Mouse (Mus musculus): ENCODE results near the gene Tmem135. TPM values are rescaled to one million over a fixed set of nuclear protein-coding genes. Genes with fewer than 3 reads are reported as not detected.

The Tmem135 gene
- polyA plus RNA-seq, 1 experiment from 2014 or later: 27.5 TPM

GRCm38 (mm10) chr7:89371623-89372295, 32.3 kb downstream of the Tmem135 start:
- Histone ChIP-seq H3K4me1 (replicated peaks; ENCODE audit: control insufficient read depth, insufficient read depth, low read length) (no peaks in the 10 kb centered on the region), H3K4me2 (ENCODE audit: low read length) (no peak overlapping the region), H3K36me3 (ENCODE audit: control insufficient read depth, insufficient read depth) (no peaks in the 10 kb centered on the region), H3K9me3 (ENCODE audit: control insufficient read depth, low read length) (no peaks in the 10 kb centered on the region), H3K27me3 (replicated peaks; ENCODE audit: control insufficient read depth, insufficient read depth, low read length) (no peaks in the 10 kb centered on the region), H3K9ac (replicated peaks; ENCODE audit: low read depth, low read length) (no peak overlapping the region), H3K4me3 (replicated peaks; ENCODE audit: low read length) (no peak overlapping the region), H3K27ac (ENCODE audit: low read length) (no peak overlapping the region)
- 83% methylated on average over 6 of the region's 6 CpGs for WGBS
- ATAC-seq: no peak

- ATAC-seq: no peak
- no peaks in the 10 kb centered on the region for H3K27me3 ChIP-seq (replicated peaks; ENCODE audit: control insufficient read depth, insufficient read depth, low read length)
- H3K4me1 ChIP-seq (replicated peaks; ENCODE audit: control insufficient read depth, insufficient read depth, low read length): no peaks in the 10 kb centered on the region
- no peak overlapping the region for H3K4me3 ChIP-seq (replicated peaks; ENCODE audit: low read length)
- H3K9ac ChIP-seq (replicated peaks; ENCODE audit: low read depth, low read length): no peak overlapping the region
- no peak overlapping the region for H3K27ac ChIP-seq (ENCODE audit: low read length)
- H3K9me3 ChIP-seq (ENCODE audit: control insufficient read depth, low read length): no peaks in the 10 kb centered on the region
- no peak overlapping the region for H3K4me2 ChIP-seq (ENCODE audit: low read length)
- 44% methylated on average over 1 of the region's 1 CpGs for WGBS
- no peaks in the 10 kb centered on the region for H3K36me3 ChIP-seq (ENCODE audit: control insufficient read depth, insufficient read depth)
Measured at GRCm38 (mm10) chr7:89370917-89371316, 33.1 kb downstream of the Tmem135 start.

- Histone ChIP-seq H3K36me3 (ENCODE audit: control insufficient read depth, insufficient read depth) (no peaks in the 10 kb centered on the region), H3K4me3 (replicated peaks; ENCODE audit: low read length) (no peak overlapping the region), H3K9ac (replicated peaks; ENCODE audit: low read depth, low read length) (no peak overlapping the region), H3K27me3 (replicated peaks; ENCODE audit: control insufficient read depth, insufficient read depth, low read length) (no peaks in the 10 kb centered on the region), H3K9me3 (ENCODE audit: control insufficient read depth, low read length) (no peaks in the 10 kb centered on the region), H3K4me1 (replicated peaks; ENCODE audit: control insufficient read depth, insufficient read depth, low read length) (0 out of 2 replicates have a peak, but pooled peaks cover 3% of the 10 kb centered on the region), H3K4me2 (ENCODE audit: low read length) (no peak overlapping the region), H3K27ac (ENCODE audit: low read length) (no peak overlapping the region)
- no peak for ATAC-seq
- 81% methylated on average over 1 of the region's 1 CpGs for WGBS
Measured at GRCm38 (mm10) chr7:89370086-89370485, 33.9 kb downstream of the Tmem135 start.

GRCm38 (mm10) chr7:89367643-89368042, 36.4 kb downstream of the Tmem135 start:
- H3K36me3 ChIP-seq (ENCODE audit: control insufficient read depth, insufficient read depth): no peaks in the 10 kb centered on the region
- ATAC-seq: no peak
- no peak overlapping the region for H3K9ac ChIP-seq (replicated peaks; ENCODE audit: low read depth, low read length)
- no peak overlapping the region for H3K4me2 ChIP-seq (ENCODE audit: low read length)
- 31% methylated on average over 3 of the region's 3 CpGs for WGBS
- H3K4me1 ChIP-seq (replicated peaks; ENCODE audit: control insufficient read depth, insufficient read depth, low read length): 0 out of 2 replicates have a peak, but pooled peaks cover 5% of the 10 kb centered on the region
- H3K9me3 ChIP-seq (ENCODE audit: control insufficient read depth, low read length): no peaks in the 10 kb centered on the region
- no peak overlapping the region for H3K4me3 ChIP-seq (replicated peaks; ENCODE audit: low read length)
- H3K27me3 ChIP-seq (replicated peaks; ENCODE audit: control insufficient read depth, insufficient read depth, low read length): no peaks in the 10 kb centered on the region
- no peak overlapping the region for H3K27ac ChIP-seq (ENCODE audit: low read length)

- peak; percentile 61; the same call in 1 of the 2 replicates for ATAC-seq
- WGBS: 41% methylated on average over 10 of the region's 10 CpGs
- no peak overlapping the region for H3K4me2 ChIP-seq (ENCODE audit: low read length)
Measured at GRCm38 (mm10) chr7:89365135-89365880, 38.7 kb downstream of the Tmem135 start.

GRCm38 (mm10) chr7:89363975-89364374, 40.0 kb downstream of the Tmem135 start:
- Histone ChIP-seq H3K4me2 (ENCODE audit: low read length) (no peak overlapping the region), H3K27me3 (replicated peaks; ENCODE audit: control insufficient read depth, insufficient read depth, low read length) (no peaks in the 10 kb centered on the region), H3K9ac (replicated peaks; ENCODE audit: low read depth, low read length) (no peak overlapping the region), H3K27ac (ENCODE audit: low read length) (no peak overlapping the region), H3K36me3 (ENCODE audit: control insufficient read depth, insufficient read depth) (no peaks in the 10 kb centered on the region), H3K4me1 (replicated peaks; ENCODE audit: control insufficient read depth, insufficient read depth, low read length) (0 out of 2 replicates have a peak, but pooled peaks cover 5% of the 10 kb centered on the region), H3K4me3 (replicated peaks; ENCODE audit: low read length) (no peak overlapping the region), H3K9me3 (ENCODE audit: control insufficient read depth, low read length) (no peaks in the 10 kb centered on the region)
- 86% methylated on average over 5 of the region's 5 CpGs for WGBS
- no peak for ATAC-seq

More at GRCm38 (mm10) chr7:89365135-89365880, 38.7 kb downstream of the Tmem135 start:
- Histone ChIP-seq H3K27ac (ENCODE audit: low read length) (no peak overlapping the region), H3K36me3 (ENCODE audit: control insufficient read depth, insufficient read depth) (no peaks in the 10 kb centered on the region), H3K4me1 (replicated peaks; ENCODE audit: control insufficient read depth, insufficient read depth, low read length) (0 out of 2 replicates have a peak, but pooled peaks cover 5% of the 10 kb centered on the region), H3K9ac (replicated peaks; ENCODE audit: low read depth, low read length) (no peak overlapping the region), H3K4me3 (replicated peaks; ENCODE audit: low read length) (no peak overlapping the region), H3K9me3 (ENCODE audit: control insufficient read depth, low read length) (no peaks in the 10 kb centered on the region), H3K27me3 (replicated peaks; ENCODE audit: control insufficient read depth, insufficient read depth, low read length) (no peaks in the 10 kb centered on the region)

GRCm38 (mm10) chr7:89356307-89356706, 47.7 kb downstream of the Tmem135 start:
- Histone ChIP-seq H3K36me3 (ENCODE audit: control insufficient read depth, insufficient read depth) (no peaks in the 10 kb centered on the region), H3K4me3 (replicated peaks; ENCODE audit: low read length) (no peak overlapping the region), H3K27me3 (replicated peaks; ENCODE audit: control insufficient read depth, insufficient read depth, low read length) (no peaks in the 10 kb centered on the region), H3K4me2 (ENCODE audit: low read length) (no peak overlapping the region), H3K9me3 (ENCODE audit: control insufficient read depth, low read length) (no peaks in the 10 kb centered on the region), H3K4me1 (replicated peaks; ENCODE audit: control insufficient read depth, insufficient read depth, low read length) (no peaks in the 10 kb centered on the region), H3K9ac (replicated peaks; ENCODE audit: low read depth, low read length) (no peak overlapping the region), H3K27ac (ENCODE audit: low read length) (no peak overlapping the region)
- WGBS: 72% methylated on average over 4 of the region's 4 CpGs
- ATAC-seq: no peak

- 76% methylated on average over 8 of the region's 8 CpGs for WGBS
- ATAC-seq: no peak
Measured at GRCm38 (mm10) chr7:89355519-89356255, 48.3 kb downstream of the Tmem135 start.

GRCm38 (mm10) chr7:89342021-89342420, 62.0 kb downstream of the Tmem135 start:
- no peak overlapping the region for H3K9ac ChIP-seq (replicated peaks; ENCODE audit: low read depth, low read length)
- no peaks in the 10 kb centered on the region for H3K9me3 ChIP-seq (ENCODE audit: control insufficient read depth, low read length)
- H3K4me2 ChIP-seq (ENCODE audit: low read length): no peak overlapping the region
- ATAC-seq: no peak
- H3K27me3 ChIP-seq (replicated peaks; ENCODE audit: control insufficient read depth, insufficient read depth, low read length): no peaks in the 10 kb centered on the region
- H3K27ac ChIP-seq (ENCODE audit: low read length): no peak overlapping the region
- H3K4me3 ChIP-seq (replicated peaks; ENCODE audit: low read length): no peak overlapping the region
- H3K36me3 ChIP-seq (ENCODE audit: control insufficient read depth, insufficient read depth): no peaks in the 10 kb centered on the region
- H3K4me1 ChIP-seq (replicated peaks; ENCODE audit: control insufficient read depth, insufficient read depth, low read length): peaks cover 14% of the 10 kb centered on the region

More at GRCm38 (mm10) chr7:89355519-89356255, 48.3 kb downstream of the Tmem135 start:
- no peaks in the 10 kb centered on the region for H3K4me1 ChIP-seq (replicated peaks; ENCODE audit: control insufficient read depth, insufficient read depth, low read length)
- H3K4me2 ChIP-seq (ENCODE audit: low read length): no peak overlapping the region
- H3K4me3 ChIP-seq (replicated peaks; ENCODE audit: low read length): no peak overlapping the region
- H3K9ac ChIP-seq (replicated peaks; ENCODE audit: low read depth, low read length): no peak overlapping the region
- H3K36me3 ChIP-seq (ENCODE audit: control insufficient read depth, insufficient read depth): no peaks in the 10 kb centered on the region
- H3K27me3 ChIP-seq (replicated peaks; ENCODE audit: control insufficient read depth, insufficient read depth, low read length): no peaks in the 10 kb centered on the region
- H3K27ac ChIP-seq (ENCODE audit: low read length): no peak overlapping the region
- H3K9me3 ChIP-seq (ENCODE audit: control insufficient read depth, low read length): no peaks in the 10 kb centered on the region

Measured in forebrain, embryonic 16.5 days (tissue).